Mouse (Mus musculus) intestine, embryonic 16.5 days (tissue): ENCODE measurements around the gene Ndufb7. TPM values are rescaled to one million over a fixed set of nuclear protein-coding genes. Genes with fewer than 3 reads are reported as not detected.
"Not testable (repeated sequence)": the region's sequence is repeated elsewhere in the genome, so short reads cannot be mapped to it uniquely, and the experiment has no call there.

Experiments used
- ATAC-seq: fragments of 200-750 bp; cut with Nextera tagmentation; 2 replicates; pipeline ENCODE4 v1.8.0; 2017; ENCODE audit warnings: moderate TSS enrichment, moderate library complexity
- H3K27ac ChIP-seq: fragments of 300-500 bp; sonication (generic); 2 replicates; pipeline ENCODE4 v1.5.1; 2014; ENCODE audit warnings: mild to moderate bottlenecking, low read length
- H3K27me3 ChIP-seq: fragments of 300-500 bp; sonication (generic); replicated peaks from 2 replicates; pipeline ENCODE4 v1.6.1; 2014; ENCODE audit warnings: low read length, control low read depth, mixed read lengths; ENCODE audit not compliant: control insufficient read depth, insufficient read depth
- H3K36me3 ChIP-seq: fragments of 300-500 bp; sonication (generic); 2 replicates; pipeline ENCODE4 v1.6.1; 2014; ENCODE audit warnings: low read length, control low read depth; ENCODE audit not compliant: control insufficient read depth, insufficient read depth
- H3K4me1 ChIP-seq: fragments of 300-500 bp; sonication (generic); 2 replicates; pipeline ENCODE4 v1.6.1; 2014; ENCODE audit warnings: low read length, control low read depth, mixed read lengths; ENCODE audit not compliant: control insufficient read depth, insufficient read depth
- H3K4me2 ChIP-seq: fragments of 300-500 bp; sonication (generic); 2 replicates; pipeline ENCODE4 v1.6.1; 2014; ENCODE audit warnings: low read depth, low read length, control low read depth
- H3K4me3 ChIP-seq: fragments of 300-500 bp; sonication (generic); 2 replicates; pipeline ENCODE4 v1.5.1; 2014; ENCODE audit warnings: mild to moderate bottlenecking, low read length
- H3K9ac ChIP-seq: fragments of 300-500 bp; sonication (generic); 2 replicates; pipeline ENCODE4 v1.6.1; 2014; ENCODE audit warnings: low read depth, low read length
- H3K9me3 ChIP-seq: fragments of 300-500 bp; sonication (generic); 2 replicates; pipeline ENCODE4 v1.6.1; 2016; ENCODE audit warnings: low read length, control low read depth; ENCODE audit not compliant: control insufficient read depth
- WGBS: fragments of 180-500 bp; shearing (Covaris S2); extraction: QIAGEN DNeasy Blood & Tissue Kit; methylation state at CpG from one replicate; pipeline ENCODE4 v1.1.7; 2014; 5-methylcytosine and 5-hydroxymethylcytosine counted together
- polyA plus RNA-seq: library from polyadenylated mRNA; unstranded; fragments of >200 nt; fragmentation: Nextera tagmentation; extraction: Ambion mirVana; gene quantifications from 2 replicates; pipeline ENCODE4 v1.2.1, GENCODE M21; 2015

Ndufb7 gene
- polyA plus RNA-seq, 1 experiment from 2014 or later = 429 TPM

GRCm38 (mm10) chr8:83594167-83595049 lies 27.9 kb downstream of the Ndufb7 start:
- H3K4me3 ChIP-seq = peak overlapping the region; percentile 86
- H3K27ac ChIP-seq = peak overlapping the region; percentile 92
- WGBS = under 1% methylated on average over 43 of the region's 43 CpGs
- no peaks in the 10 kb centered on the region for H3K27me3 ChIP-seq
- H3K4me2 ChIP-seq = peak overlapping the region; percentile 79
- H3K9ac ChIP-seq = peak overlapping the region; percentile 90
- H3K4me1 ChIP-seq = peaks cover 22% of the 10 kb centered on the region
- no peaks in the 10 kb centered on the region for H3K36me3 ChIP-seq
- H3K9me3 ChIP-seq = no peaks in the 10 kb centered on the region
- ATAC-seq = peak; percentile 99

- not testable (repeated sequence) for ATAC-seq, H3K27me3 ChIP-seq, H3K9me3 ChIP-seq, H3K36me3 ChIP-seq
- WGBS = 49% methylated on average over 3 of the region's 3 CpGs
- Histone ChIP-seq H3K4me2 (peak overlapping the region; percentile 75), H3K4me3 (peak overlapping the region; percentile 86), H3K27ac (peak overlapping the region; percentile 90), H3K9ac (peak overlapping the region; percentile 76), H3K4me1 (peaks cover 20% of the 10 kb centered on the region)
These were observed 28.5 kb downstream of the Ndufb7 start for GRCm38 (mm10) chr8:83595050-83595345.

GRCm38 (mm10) chr8:83596369-83596768 lies 29.9 kb downstream of the Ndufb7 start:
- H3K4me1 ChIP-seq = peaks cover 17% of the 10 kb centered on the region
- 26% methylated on average over 3 of the region's 3 CpGs for WGBS
- H3K4me3 ChIP-seq = no peak overlapping the region
- no peaks in the 10 kb centered on the region for H3K36me3 ChIP-seq
- no peaks in the 10 kb centered on the region for H3K27me3 ChIP-seq
- H3K9ac ChIP-seq = no peak overlapping the region
- no peak for ATAC-seq
- H3K27ac ChIP-seq = no peak overlapping the region
- no peak overlapping the region for H3K4me2 ChIP-seq
- no peaks in the 10 kb centered on the region for H3K9me3 ChIP-seq

- Histone ChIP-seq H3K9me3 (no peaks in the 10 kb centered on the region), H3K4me1 (peaks cover 5% of the 10 kb centered on the region), H3K27me3 (no peaks in the 10 kb centered on the region), H3K9ac (no peak overlapping the region), H3K4me2 (no peak overlapping the region), H3K27ac (no peak overlapping the region), H3K36me3 (no peaks in the 10 kb centered on the region), H3K4me3 (no peak overlapping the region)
- ATAC-seq = no peak
- 19% methylated on average over 1 of the region's 1 CpGs for WGBS
These were observed 31.7 kb downstream of the Ndufb7 start for GRCm38 (mm10) chr8:83598146-83598545.

DNA sequence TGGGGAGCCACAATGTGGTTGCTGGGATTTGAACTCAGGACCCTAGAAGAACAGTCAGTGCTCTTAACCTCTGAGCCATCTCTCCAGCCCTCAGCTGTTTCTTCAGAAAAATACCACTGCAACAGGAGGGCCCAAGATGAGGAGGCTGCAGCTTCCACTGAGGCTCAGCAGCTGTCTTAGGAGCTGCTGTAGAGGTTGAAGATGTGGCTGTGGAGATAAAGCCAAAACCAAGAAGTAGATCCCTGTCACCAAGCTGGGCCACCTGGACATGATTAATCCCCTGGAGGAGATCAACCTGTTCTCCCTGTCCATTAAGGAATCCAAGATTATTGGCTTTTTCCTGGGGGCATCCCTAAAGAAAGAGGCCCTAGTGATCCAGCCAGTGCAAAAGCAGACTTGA lies 33.3 kb downstream of the Ndufb7 start:
- H3K36me3 ChIP-seq = no peaks in the 10 kb centered on the region
- H3K4me1 ChIP-seq = peaks cover under 1% of the 10 kb centered on the region; the same call in 1 of the 2 replicates
- no peaks in the 10 kb centered on the region for H3K9me3 ChIP-seq
- no peak overlapping the region for H3K9ac ChIP-seq
- ATAC-seq = no peak
- H3K4me2 ChIP-seq = no peak overlapping the region
- H3K4me3 ChIP-seq = no peak overlapping the region
- no peaks in the 10 kb centered on the region for H3K27me3 ChIP-seq
- H3K27ac ChIP-seq = no peak overlapping the region

- H3K4me2 ChIP-seq = no peak overlapping the region
- H3K27ac ChIP-seq = peak overlapping the region; percentile 53
- H3K9ac ChIP-seq = no peak overlapping the region
- H3K9me3 ChIP-seq = no peaks in the 10 kb centered on the region
- H3K36me3 ChIP-seq = no peaks in the 10 kb centered on the region
- H3K4me3 ChIP-seq = no peak overlapping the region
- peaks cover 4% of the 10 kb centered on the region; the same call in 1 of the 2 replicates for H3K4me1 ChIP-seq
- 62% methylated on average over 2 of the region's 2 CpGs for WGBS
- H3K27me3 ChIP-seq = no peaks in the 10 kb centered on the region
- peak; percentile 64 for ATAC-seq
These were observed 36.2 kb downstream of the Ndufb7 start for GRCm38 (mm10) chr8:83602650-83603029.

DNA sequence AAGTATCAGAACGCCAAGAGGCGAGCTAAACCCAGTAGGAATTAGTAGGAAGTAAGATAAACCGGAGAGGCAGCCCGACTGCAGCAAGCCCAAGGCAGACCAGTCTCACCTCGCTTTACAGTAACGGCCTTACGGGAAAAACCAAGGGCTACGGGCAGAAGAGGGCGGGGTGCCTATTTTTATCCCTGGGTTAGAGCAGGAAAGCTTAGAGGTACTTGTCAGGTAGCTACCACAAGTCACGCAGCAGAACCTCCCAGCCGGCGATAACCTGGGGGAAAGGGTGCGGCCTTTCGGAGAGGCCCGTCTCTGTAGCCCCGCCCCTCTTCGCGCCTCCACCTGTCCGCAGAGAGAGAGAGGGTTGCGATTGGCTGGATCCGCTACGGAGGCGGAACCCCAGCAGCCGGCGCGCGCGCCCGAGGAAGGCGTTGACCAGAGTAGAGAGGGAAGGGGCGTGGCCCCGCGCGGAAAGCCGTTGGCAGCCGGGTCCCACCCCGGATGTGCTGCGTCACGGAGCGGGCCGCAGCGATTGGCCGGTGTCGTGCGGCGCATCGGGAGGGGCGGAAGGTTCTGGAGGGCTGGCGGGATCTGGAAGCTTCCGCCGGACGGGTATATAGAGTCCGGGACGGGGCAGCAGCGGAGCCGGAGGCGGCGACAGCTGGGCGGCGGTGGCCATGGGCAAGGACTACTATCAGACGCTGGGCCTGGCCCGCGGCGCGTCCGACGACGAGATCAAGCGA lies 41.4 kb downstream of the Ndufb7 start, which contains the start of the genes Tecr and Dnajb1:
TSS of gene Tecr (minus strand) at position 311 of the 737 bp plus-strand sequence.
TSS of gene Dnajb1 (plus strand) at position 533 of the 737 bp plus-strand sequence.
- no peaks in the 10 kb centered on the region for H3K27me3 ChIP-seq
- peak within 1 kb of the TSS; percentile 79 for H3K4me3 ChIP-seq
- whole genome bisulfite sequencing = under 1% methylated on average over 69 of the region's 69 CpGs
- ATAC-seq = peak; percentile 94
- no peaks in the 10 kb centered on the region for H3K9me3 ChIP-seq
- H3K9ac ChIP-seq = peak within 1 kb of the TSS; percentile 93
- H3K4me1 ChIP-seq = peaks cover 20% of the 10 kb centered on the region
- peak within 1 kb of the TSS; percentile 99 for H3K27ac ChIP-seq
- peaks cover 15% of the 10 kb centered on the region for H3K36me3 ChIP-seq
- H3K4me2 ChIP-seq = peak within 1 kb of the TSS; percentile 85

DNA sequence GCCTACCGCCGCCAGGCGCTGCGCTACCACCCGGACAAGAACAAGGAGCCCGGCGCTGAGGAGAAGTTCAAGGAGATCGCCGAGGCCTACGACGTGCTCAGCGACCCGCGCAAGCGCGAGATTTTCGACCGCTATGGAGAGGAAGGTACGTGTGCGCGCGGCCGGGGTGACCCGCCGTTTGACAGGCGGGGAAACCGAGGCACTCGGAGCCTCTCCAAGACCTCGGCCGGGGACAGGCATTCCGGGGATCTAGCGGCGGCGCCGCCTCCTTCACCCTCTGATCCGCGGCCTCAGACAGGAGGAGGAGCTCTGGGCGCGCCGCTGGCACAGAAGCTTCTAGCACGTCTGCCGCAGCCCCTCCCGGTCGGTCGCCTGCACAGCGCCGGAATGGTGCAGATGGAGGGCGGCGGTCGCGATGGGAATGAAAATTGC lies 41.9 kb downstream of the Ndufb7 start:
- peaks cover 20% of the 10 kb centered on the region for H3K4me1 ChIP-seq
- H3K27ac ChIP-seq = peak overlapping the region; percentile 99
- H3K4me3 ChIP-seq = peak overlapping the region; percentile 79
- WGBS = 0% methylated on average over 51 of the region's 51 CpGs
- no peaks in the 10 kb centered on the region for H3K9me3 ChIP-seq
- peak overlapping the region; percentile 93 for H3K9ac ChIP-seq
- H3K4me2 ChIP-seq = peak overlapping the region; percentile 85
- no peaks in the 10 kb centered on the region for H3K27me3 ChIP-seq
- peaks cover 15% of the 10 kb centered on the region for H3K36me3 ChIP-seq
- peak; percentile 82 for ATAC-seq

DNA sequence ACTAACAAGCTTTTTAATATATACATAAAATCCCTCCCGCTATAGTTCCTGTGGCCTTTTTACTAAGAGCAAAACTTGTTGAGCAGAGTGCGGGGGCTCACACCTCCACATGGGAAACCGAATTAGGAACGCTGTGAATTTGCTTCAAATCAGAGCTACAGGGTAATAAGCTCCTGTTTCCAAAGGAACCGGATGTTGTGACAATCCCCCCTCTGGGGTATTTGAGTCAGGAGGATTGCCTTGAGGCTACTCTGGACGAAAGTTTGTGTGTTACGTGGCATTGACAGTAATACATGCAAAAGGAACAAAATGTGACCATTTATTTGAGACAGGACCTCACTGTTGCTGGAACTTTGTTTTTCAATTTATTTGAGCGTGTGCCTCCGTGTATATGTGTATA lies 42.6 kb downstream of the Ndufb7 start:
- Histone ChIP-seq H3K36me3 (peaks cover 15% of the 10 kb centered on the region), H3K27ac (peak overlapping the region; percentile 99; the same call in 1 of the 2 replicates), H3K4me3 (peak overlapping the region; percentile 79), H3K4me2 (peak overlapping the region; percentile 85), H3K9ac (peak overlapping the region; percentile 93), H3K9me3 (no peaks in the 10 kb centered on the region), H3K27me3 (no peaks in the 10 kb centered on the region), H3K4me1 (peaks cover 20% of the 10 kb centered on the region)
- ATAC-seq = no peak
- WGBS = 22% methylated on average over 9 of the region's 9 CpGs
